Mouse (Mus musculus) megakaryocyte, embryonic 14.5 days (primary cell): ENCODE results near the gene Obp2b.

Experiments
- FLI1 ChIP-seq: IDR thresholded peaks from 2 replicates; pipeline ENCODE4 v1.6.1; 2012; ENCODE audit warnings: low read length, inconsistent platforms, mixed read lengths
- GATA1 ChIP-seq: IDR thresholded peaks from 3 replicates; pipeline ENCODE4 v1.6.1; 2012; ENCODE audit warnings: mixed read lengths, low read length, inconsistent platforms, borderline replicate concordance

- no peak for TF ChIP-seq GATA1
- TF ChIP-seq FLI1, result no peak
Measured at GRCm38 (mm10) chr2:25696951-25697350, 39.9 kb upstream of the Obp2b start.
